Mouse (Mus musculus) kidney, adult 2 months (tissue): ENCODE data around the gene Sarm1. TPM values are rescaled to one million over a fixed set of nuclear protein-coding genes. Genes with fewer than 3 reads are reported as not detected.
A peak's percentile ranks its signal among the peaks of the same experiment; 100 is the strongest.

ENCODE experiments used
- DNase-seq: peaks from one replicate; pipeline ENCODE4 v3.0.0; 2021
- H3K27ac ChIP-seq: fragments of 200-500 bp; 2 replicates; pipeline ENCODE4 v1.5.1; 2012; ENCODE audit warnings: low read depth, low read length, control low read depth, inconsistent platforms; ENCODE audit not compliant: insufficient read depth
- H3K27me3 ChIP-seq: fragments of 200-500 bp; replicated peaks from 2 replicates; pipeline ENCODE4 v1.6.1; 2012; ENCODE audit warnings: mild to moderate bottlenecking, moderate library complexity, low read length, inconsistent platforms; ENCODE audit not compliant: control insufficient read depth, insufficient read depth
- H3K36me3 ChIP-seq: fragments of 200-500 bp; 2 replicates; pipeline ENCODE4 v1.6.1; 2012; ENCODE audit warnings: mild to moderate bottlenecking, moderate library complexity, low read length, inconsistent platforms; ENCODE audit not compliant: control insufficient read depth, insufficient read depth
- H3K4me1 ChIP-seq: fragments of 200-500 bp; 2 replicates; pipeline ENCODE4 v1.6.1; 2011; ENCODE audit warnings: low read length; ENCODE audit not compliant: control insufficient read depth, insufficient read depth
- H3K4me3 ChIP-seq: fragments of 200-500 bp; 2 replicates; pipeline ENCODE4 v1.5.1; 2011; ENCODE audit warnings: mild to moderate bottlenecking, low read depth, low read length, control low read depth; ENCODE audit not compliant: insufficient read depth
- CTCF ChIP-seq: fragments of 200-500 bp; conservative IDR thresholded peaks from 2 replicates; pipeline ENCODE4 v1.5.1; 2011; ENCODE audit warnings: low read depth, mild to moderate bottlenecking, control low read depth, low read length, moderate library complexity, mixed read lengths; ENCODE audit not compliant: insufficient read depth, insufficient read length
- POLR2A ChIP-seq: fragments of 200-500 bp; IDR thresholded peaks from one replicate; pipeline ENCODE4 v1.6.1; 2011; ENCODE audit warnings: low read depth, low read length, control low read depth
- WGBS: fragments of 180-500 bp; shearing (Covaris S2); methylation state at CpG from one replicate; pipeline ENCODE4 v1.1.7; 2018; 5-methylcytosine and 5-hydroxymethylcytosine counted together
- polyA plus RNA-seq: library from polyadenylated mRNA; depleted of rRNA; stranded (reverse); fragments of >200 nt; gene quantifications from 2 replicates; pipeline ENCODE4 v1.2.3, GENCODE M21; 2012

The Sarm1 gene
- polyA plus RNA-seq, 1 experiment = 0.38 TPM

DNA sequence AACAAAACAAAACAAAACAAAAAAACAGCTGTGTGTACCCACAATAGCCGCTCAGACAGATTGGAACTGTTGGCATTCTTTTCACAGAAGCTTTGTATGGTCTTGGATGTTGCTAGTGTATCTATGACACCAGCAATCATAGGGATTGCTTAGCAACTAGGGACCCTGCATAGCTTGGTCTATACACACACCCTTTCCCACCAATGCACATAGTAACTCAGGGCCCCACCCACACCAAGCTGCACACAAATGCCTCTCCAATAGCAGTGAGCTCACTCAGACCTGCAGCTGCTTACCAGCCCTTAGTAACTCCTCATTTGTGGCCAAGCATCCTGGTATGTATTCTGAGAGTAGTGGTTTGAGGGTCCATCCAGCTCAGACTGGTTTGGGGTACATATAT is 49.3 kb downstream of the Sarm1 start:
- TF ChIP-seq CTCF (no peak), POLR2A (no peak)
- Histone ChIP-seq H3K27me3 (no peaks in the 10 kb centered on the region), H3K36me3 (no peaks in the 10 kb centered on the region), H3K27ac (no peak overlapping the region), H3K4me1 (no peaks in the 10 kb centered on the region), H3K4me3 (no peak overlapping the region)
- WGBS = 91% methylated on average over 1 of the region's 1 CpGs
- DNase-seq = no peak

DNA sequence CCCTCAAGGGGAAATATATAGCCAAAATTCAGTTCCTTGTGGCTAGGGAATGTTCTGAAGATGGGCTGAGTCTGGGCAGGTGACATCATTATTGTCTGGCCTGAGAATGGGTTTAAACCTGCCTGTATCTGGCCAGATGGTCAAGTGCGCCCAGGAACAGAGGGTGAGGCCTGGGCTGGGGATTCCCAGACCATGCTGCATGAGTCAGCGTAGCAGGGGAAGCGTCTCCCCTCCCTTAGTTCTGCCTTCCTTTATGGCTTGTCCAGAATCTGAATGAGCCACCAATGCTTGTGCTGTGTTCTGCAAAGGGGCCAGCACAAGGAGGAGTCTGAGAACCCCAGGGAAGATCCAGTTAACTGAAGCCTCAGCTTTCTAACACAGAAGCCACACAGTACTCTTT is 50.4 kb downstream of the Sarm1 start:
- Histone ChIP-seq H3K27me3 (no peaks in the 10 kb centered on the region), H3K4me3 (no peak overlapping the region), H3K4me1 (no peaks in the 10 kb centered on the region), H3K36me3 (no peaks in the 10 kb centered on the region), H3K27ac (no peak overlapping the region)
- TF ChIP-seq POLR2A (no peak), CTCF (no peak)
- WGBS = 87% methylated on average over 3 of the region's 3 CpGs
- no peak for DNase-seq

DNA sequence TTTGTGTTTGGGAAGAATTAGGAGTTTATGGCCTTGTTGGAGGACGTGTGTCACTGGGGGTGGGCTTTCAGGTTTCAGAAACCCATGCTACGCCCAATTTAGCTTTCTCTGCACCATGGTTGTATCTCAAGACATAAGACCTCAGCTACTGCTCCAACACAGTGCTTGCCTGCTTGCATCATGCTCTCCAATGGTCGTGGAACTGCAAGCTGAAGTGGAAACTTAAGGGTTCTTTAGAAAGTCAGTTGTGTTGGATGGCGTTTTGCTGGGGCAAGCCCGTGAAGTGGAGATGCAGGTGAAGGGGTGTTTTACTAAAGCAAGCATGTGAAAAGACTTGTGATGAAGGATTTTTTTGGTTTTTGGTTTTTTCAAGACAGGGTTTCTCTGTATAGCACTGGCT is 54.4 kb downstream of the Sarm1 start:
- no peak overlapping the region for H3K27ac ChIP-seq
- H3K4me1 ChIP-seq = no peaks in the 10 kb centered on the region
- no peaks in the 10 kb centered on the region for H3K27me3 ChIP-seq
- no peak for DNase-seq
- 86% methylated on average over 5 of the region's 5 CpGs for WGBS
- H3K36me3 ChIP-seq = no peaks in the 10 kb centered on the region
- TF ChIP-seq CTCF (no peak), POLR2A (no peak)
- H3K4me3 ChIP-seq = no peak overlapping the region

DNA sequence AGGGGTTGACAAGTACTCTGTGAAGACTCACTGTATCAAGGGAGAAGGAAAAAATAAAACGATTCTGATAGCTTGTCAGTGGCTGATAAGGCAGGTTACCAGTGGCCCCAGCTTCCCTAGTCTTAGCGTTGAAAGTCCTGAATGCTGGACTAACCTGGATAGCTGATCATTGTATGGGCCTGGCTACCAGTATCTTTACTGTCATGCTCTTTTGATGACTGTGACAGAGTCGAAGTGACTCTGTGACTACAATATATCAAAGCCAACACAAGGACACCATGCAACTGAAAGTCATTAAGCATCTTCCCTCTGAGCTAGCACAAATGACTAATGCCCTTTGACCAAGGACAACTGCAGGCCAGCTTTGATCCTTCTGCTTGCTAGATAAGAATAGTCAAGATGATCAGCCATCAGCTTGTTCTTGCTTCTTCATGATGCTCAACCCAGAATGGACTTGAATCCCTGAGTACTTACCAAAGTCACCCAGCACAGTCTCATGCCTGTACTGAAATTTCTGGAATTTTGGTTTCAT is 59.1 kb downstream of the Sarm1 start:
- Histone ChIP-seq H3K27ac (no peak overlapping the region), H3K4me3 (no peak overlapping the region), H3K27me3 (no peaks in the 10 kb centered on the region), H3K4me1 (no peaks in the 10 kb centered on the region), H3K36me3 (no peaks in the 10 kb centered on the region)
- no peak for DNase-seq
- WGBS = 79% methylated on average over 3 of the region's 3 CpGs
- TF ChIP-seq POLR2A (no peak), CTCF (no peak)

DNA sequence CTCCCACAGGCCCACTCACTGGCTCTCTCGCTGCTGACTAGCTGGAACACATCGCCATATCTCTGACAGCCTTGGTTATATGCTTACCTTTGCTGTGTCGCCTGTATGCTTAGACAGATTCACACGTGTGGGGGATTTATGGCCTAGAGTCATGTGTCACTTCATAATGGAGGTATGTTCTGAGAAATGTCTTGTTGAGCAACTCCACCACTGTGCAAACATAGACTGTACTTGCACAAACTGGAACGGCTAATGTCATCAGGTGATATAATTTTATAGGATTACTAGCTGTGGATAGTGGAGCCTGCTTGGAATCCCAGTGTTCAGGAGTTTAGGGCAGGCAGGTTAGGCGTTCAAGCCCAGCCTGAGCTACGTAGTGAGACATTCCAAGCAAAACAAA is 60.4 kb downstream of the Sarm1 start:
- H3K36me3 ChIP-seq = no peaks in the 10 kb centered on the region
- no peak overlapping the region for H3K27ac ChIP-seq
- WGBS = 90% methylated on average over 7 of the region's 7 CpGs
- H3K27me3 ChIP-seq = no peaks in the 10 kb centered on the region
- DNase-seq = no peak
- H3K4me3 ChIP-seq = no peak overlapping the region
- no peaks in the 10 kb centered on the region for H3K4me1 ChIP-seq
- TF ChIP-seq POLR2A (no peak), CTCF (no peak)

DNA sequence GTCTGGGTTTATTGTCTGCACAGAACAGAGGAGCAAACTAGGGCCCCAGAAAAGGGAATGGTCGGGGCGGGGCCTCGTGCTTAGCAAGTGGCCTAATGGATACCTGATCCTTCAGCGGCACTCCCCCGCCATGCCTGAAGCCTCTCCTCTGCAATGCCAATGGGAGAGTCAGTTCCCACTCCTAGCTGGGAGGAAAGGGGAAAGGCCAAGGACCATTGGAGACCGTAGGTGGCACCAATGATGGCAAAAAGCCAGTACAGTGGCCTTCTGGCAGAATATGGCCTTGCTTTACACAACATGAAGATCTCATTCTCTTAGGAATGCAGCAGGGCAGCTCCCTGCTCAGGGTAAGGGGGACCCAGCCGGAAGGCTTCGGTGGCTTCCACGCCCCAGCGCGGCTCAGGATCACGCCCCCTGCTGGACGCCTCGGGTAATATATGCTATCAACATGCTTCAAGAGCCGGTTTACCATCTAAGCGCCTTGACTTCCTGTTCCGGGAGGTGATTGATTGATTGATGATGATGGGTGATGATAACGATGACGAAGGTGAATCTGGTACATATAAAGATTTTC is 61.7 kb downstream of the Sarm1 start:
- Histone ChIP-seq H3K27me3 (no peaks in the 10 kb centered on the region), H3K36me3 (no peaks in the 10 kb centered on the region), H3K27ac (no peak overlapping the region), H3K4me1 (no peaks in the 10 kb centered on the region; the same call in none of the 2 replicates), H3K4me3 (no peak overlapping the region)
- 8% methylated on average over 19 of the region's 19 CpGs for WGBS
- peak; percentile 45 for DNase-seq
- peak; percentile 59 for TF ChIP-seq CTCF
- no peak for TF ChIP-seq POLR2A

DNA sequence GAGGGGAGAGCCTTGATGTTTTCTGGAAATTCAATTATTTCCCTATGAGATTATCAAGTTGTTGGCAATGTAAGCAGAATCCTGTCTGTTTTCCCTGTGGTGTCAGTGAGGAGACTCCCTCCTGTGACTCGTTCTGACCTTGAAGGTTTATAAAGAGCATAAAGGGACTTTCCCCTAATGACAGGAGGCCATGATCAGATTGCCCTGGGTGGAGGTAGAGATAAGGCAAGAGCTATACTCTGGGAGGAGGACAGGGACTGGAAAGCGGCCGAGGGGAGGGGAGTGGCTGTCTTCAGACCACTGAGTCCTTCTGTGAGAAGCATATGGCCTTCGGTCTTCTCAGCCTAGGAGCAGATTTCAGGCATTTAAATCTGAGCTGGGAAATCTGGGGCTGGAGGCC is 63.5 kb downstream of the Sarm1 start:
- Histone ChIP-seq H3K27ac (no peak overlapping the region), H3K4me3 (no peak overlapping the region), H3K36me3 (no peaks in the 10 kb centered on the region), H3K27me3 (no peaks in the 10 kb centered on the region), H3K4me1 (peaks cover 7% of the 10 kb centered on the region)
- TF ChIP-seq CTCF = no peak
- TF ChIP-seq POLR2A = no peak
- DNase-seq = no peak
- 65% methylated on average over 4 of the region's 4 CpGs for WGBS
